Mouse (Mus musculus) B cell, adult 2 months (primary cell): Measurements from ENCODE around the gene Nsl1.
"Not testable (repeated sequence)": the region's sequence is repeated elsewhere in the genome, so short reads cannot be mapped to it uniquely, and the experiment has no call there.

ENCODE experiments used
- DNase-seq, 2 experiments: peaks; one replicate each; pipeline ENCODE4 v3.0.0; 2022

Gene Nsl1

GRCm38 (mm10) chr1:191062781-191063485 lies at the start of gene Nsl1, which contains the start of gene Tatdn3:
Nsl1 (plus strand) TSS chr1:191063012.
Tatdn3 (minus strand) TSS chr1:191062932.
- DNase-seq, result peak; percentile 95 to 96

- no peak for DNase-seq
Measured at GRCm38 (mm10) chr1:191014271-191014670, 48.5 kb upstream of the Nsl1 start.

DNA sequence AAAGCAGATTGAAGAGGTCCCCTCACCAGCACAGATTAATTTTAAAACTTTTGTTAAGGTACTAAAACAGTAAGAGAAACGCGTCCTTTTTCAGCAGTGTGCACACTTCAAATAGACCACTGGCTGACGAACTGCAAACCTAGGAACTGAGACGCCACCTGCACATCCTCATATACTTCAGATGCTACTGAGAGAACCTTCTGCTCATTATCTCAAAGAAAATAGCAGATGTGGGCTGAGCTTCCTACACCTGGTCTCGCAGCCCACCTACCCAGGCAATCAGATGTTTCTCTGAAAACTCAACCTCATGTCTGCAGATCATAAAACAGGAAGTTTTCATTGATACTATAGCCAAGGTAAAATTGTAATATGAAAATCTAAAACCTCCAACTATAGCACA lies 43.0 kb upstream of the Nsl1 start:
- no peak for DNase-seq

GRCm38 (mm10) chr1:191020217-191020924 lies 42.4 kb upstream of the Nsl1 start:
- DNase-seq, result no peak

DNA sequence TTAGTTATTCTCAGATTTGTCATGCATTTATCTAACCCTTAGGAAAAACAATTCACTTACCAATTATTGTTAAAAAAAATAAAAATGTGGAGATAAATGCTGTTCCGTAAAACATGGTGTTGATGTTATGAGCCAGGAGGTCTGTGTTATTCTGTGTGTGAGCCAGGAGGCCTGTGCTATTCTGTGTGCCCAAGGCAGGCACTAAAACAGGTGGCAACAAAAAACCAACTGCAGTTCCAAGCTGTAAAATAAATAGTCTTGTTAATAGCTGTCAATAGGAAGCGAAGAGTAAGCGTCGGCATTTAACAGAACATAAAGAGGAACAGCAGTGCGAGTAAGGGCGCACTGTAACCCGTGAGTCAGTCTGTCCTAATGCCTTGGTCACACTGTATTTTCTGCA lies 41.8 kb upstream of the Nsl1 start:
- DNase-seq, result no peak

DNA sequence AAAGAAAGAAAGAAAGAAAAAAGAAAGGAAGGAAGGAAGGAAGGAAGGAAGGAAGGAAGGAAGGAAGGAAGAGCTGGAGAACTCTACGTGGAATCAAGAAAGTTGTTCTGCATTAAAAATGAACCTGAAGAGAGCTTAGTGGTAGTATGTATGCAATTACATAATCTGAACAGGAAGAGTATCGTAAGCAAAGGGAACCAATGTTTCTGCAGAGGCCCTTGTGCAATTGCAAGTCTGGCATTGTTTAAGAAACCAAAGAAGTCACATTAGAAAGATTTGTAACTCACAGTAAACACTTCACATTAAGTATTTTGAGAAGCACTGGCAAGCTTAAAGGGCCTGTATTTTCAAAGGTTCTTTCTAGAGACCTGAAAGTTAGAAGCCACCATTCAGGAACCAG lies 39.7 kb upstream of the Nsl1 start:
- no peak for DNase-seq

DNA sequence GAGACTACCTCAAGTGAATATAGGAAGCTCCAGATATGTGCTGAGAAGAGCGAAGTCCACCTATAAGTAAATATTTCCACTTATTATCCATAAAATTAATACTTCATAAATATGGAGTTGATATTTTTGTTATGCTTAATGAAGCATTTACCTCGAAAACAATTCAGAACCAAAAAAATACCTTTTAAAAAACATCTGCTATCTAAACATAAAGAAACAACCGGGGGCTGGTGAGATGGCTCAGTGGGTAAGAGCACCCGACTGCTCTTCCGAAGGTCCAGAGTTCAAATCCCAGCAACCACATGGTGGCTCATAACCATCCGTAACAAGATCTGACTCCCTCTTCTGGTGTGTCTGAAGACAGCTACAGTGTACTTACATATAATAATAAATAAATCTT lies 39.0 kb upstream of the Nsl1 start:
- DNase-seq, result not testable (repeated sequence)

- DNase-seq, result no peak
Measured at GRCm38 (mm10) chr1:191025016-191026012, 37.5 kb upstream of the Nsl1 start.

DNA sequence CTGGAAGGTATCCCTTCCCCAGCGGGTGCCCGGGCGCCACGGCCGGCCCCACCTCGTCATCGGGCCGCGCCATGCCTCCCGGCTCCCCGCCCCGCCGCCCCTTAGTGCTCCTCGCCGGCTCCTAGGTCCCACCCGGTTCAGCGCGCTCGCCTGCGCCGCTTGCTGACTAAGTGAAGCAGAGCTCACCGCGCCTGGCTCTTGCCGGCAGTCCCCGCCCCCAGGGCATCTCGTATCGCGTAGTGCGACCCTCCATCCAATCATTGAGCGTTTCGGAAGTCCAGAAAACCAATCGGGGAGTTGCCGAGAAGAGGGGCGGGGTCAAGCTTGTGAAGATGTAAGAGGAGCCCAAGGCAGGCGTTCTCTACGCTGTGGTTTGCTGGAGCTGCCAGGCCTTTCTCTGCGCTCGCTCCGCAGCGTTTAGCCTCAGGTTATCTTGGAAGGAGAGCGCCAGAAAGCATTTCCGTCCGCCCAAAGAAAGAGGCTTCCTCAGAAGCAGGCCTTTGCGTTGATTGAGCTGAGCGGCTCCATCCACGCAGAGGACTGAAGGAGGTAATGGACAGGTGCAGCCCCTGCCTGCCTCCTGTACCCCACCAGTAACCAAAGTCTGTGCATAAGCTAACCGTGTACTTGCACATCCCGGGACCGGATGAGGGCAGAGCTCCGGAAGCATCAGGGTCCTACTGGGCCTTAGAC lies 36.6 kb upstream of the Nsl1 start, which contains the start of gene Flvcr1:
Flvcr1 (minus strand) TSS at position 138 of the 693 bp plus-strand sequence.
- peak; percentile 96 to 97 for DNase-seq

- no peak for DNase-seq
Measured at GRCm38 (mm10) chr1:191030182-191030581, 32.6 kb upstream of the Nsl1 start.

DNA sequence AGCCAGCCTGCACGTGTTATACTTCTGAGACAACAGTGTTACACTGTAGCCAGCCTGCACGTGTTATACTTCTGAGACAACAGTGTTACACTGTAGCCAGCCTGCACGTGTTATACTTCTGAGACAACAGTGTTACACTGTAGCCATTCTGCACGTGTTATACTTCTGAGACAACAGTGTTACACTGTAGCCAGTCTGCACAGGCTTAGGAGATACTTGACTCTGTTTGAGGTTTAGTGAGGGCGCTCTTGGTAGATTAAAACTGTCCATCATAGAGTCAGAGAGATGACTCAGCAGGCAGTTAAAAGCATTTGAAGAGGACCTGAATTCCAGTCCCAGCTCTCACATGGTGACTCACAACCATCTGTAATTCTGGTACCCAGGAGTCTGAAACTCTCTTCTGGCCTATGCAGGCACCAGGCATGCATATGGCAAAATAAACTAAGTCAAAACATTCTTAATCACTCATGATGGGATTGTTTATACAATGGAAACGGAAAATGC lies 31.8 kb upstream of the Nsl1 start:
- DNase-seq, result not testable (repeated sequence)

DNA sequence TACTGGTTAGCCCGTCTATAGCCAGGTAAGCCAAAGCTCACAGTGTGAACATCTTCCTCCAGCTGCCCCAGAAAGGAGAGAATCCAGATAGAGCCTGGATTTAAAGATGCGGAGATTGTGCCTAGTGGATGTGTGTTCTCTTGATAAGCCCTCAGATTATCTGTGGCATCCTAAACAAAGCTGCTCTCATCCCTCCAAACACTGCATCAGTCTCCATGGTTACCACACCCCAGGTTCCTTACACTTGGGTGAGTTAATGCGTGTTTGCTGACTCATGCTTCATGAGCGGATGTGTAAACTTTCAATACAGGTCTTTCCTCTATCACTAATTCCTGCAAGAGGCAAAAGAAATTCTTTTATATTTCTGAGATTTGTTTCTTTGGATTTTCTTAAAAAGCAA lies 27.2 kb upstream of the Nsl1 start:
- no peak for DNase-seq

GRCm38 (mm10) chr1:191036554-191037334 lies 26.1 kb upstream of the Nsl1 start, which contains the start of gene Spata45:
Spata45 (plus strand) TSS chr1:191036639.
- DNase-seq, result no peak

GRCm38 (mm10) chr1:191037999-191038398 lies 24.8 kb upstream of the Nsl1 start:
- no peak for DNase-seq

DNA sequence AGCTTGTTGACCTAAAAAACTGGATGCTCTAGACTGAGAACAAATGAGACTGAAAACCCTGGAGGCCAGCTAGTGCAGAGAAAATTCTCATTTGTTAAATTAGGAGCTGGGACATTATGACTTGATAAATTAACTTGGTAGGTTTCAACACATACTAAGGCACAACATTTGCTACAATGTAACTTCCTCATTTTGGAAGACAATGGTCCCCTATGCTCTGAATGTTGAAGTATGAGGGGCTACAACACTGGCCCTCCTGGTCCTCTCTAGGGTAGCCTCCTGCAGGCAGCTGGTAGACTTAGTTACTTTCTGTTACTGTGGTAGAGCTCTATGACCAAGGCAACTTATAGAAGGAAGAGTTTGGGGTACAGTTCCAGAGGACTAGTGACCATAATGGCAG lies 21.5 kb upstream of the Nsl1 start:
- DNase-seq, result no peak

DNA sequence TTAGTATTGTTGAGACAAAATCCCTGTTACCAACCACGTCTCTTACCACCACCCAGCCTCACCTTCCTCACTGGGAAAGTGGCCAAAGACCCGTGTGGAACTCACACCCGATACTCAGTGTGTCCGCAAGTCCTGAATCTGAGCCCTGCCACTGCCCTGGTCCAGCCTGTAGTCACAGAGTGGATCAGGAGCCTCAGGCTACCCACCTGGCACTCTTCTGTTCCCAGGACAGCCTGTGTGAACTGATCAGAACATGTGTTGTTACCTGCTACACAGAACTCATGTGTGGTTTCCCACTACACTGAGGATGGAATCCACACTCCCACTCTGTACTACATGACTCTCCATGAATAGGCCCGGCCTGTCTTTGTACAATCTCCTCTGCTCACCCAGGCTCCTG lies 20.7 kb upstream of the Nsl1 start:
- no peak for DNase-seq

GRCm38 (mm10) chr1:191042688-191043087 lies 20.1 kb upstream of the Nsl1 start:
- no peak for DNase-seq

- DNase-seq, result no peak
Measured at GRCm38 (mm10) chr1:191045264-191045663, 17.5 kb upstream of the Nsl1 start.

DNA sequence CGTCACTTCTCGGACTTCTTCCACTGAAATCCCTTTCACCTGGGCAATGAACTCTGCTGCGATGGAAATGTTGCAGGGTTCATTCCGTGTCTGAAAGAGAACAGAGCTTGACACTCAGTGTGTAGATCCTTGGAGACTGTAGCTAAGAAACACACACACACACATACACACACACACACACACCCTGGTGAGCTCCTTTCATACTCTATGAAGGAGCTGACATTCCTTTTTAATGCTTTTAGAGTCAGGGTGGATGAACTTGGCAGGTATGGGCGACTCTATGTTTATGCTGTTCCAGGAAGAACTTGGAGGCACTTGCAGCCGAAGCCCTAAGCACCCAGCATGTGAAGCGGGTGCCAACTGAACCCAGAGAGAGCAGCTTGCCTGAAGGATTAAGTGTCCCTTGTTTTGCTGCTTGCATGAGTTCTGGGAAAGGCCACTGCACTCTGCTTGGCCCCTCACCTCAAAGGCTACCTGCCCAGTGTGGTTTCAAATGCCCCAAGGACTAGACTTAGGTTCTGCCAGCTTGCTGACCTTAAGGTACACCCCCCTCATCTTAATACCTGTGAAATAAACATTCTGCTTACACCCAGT lies 16.5 kb upstream of the Nsl1 start:
- no peak for DNase-seq

GRCm38 (mm10) chr1:191053555-191053954 lies 9.3 kb upstream of the Nsl1 start:
- DNase-seq, result no peak
